Mouse (Mus musculus) gastrocnemius, adult 2 months (tissue): ENCODE data around the gene Aldh18a1. TPM values are rescaled to one million over a fixed set of nuclear protein-coding genes. Genes with fewer than 3 reads are reported as not detected.
"Not testable (repeated sequence)": the region's sequence is repeated elsewhere in the genome, so short reads cannot be mapped to it uniquely, and the experiment has no call there.

Experiments
- DNase-seq: peaks from one replicate; pipeline ENCODE4 v3.0.0; 2022
- H3K27ac ChIP-seq: fragments of 200-600 bp; 2 replicates; pipeline ENCODE4 v1.8.1; 2022; ENCODE audit warnings: mild to moderate bottlenecking
- H3K4me3 ChIP-seq: fragments of 200-600 bp; 2 replicates; pipeline ENCODE4 v1.8.1; 2022; ENCODE audit warnings: mild to moderate bottlenecking, moderate library complexity
- CTCF ChIP-seq: fragments of 200-600 bp; IDR thresholded peaks from 2 replicates; pipeline ENCODE4 v1.8.1; 2022; ENCODE audit warnings: antibody characterized with exemption, mild to moderate bottlenecking, moderate library complexity
- intact Hi-C: fragments of 180-260 bp; cut with DNase I; formaldehyde crosslinking; loops from one replicate; pipeline ENCODE4 v1.15.1; 2025
- long read RNA-seq, 2 experiments: library from polyadenylated mRNA; stranded (forward); transcript quantifications; one replicate each; pipeline ENCODE4 v2.0.0; 2021
- total RNA-seq, 2 experiments: library from RNA; stranded (reverse); gene quantifications; 2 replicates each; pipeline ENCODE4 v1.2.3; 2021

Gene Aldh18a1
- 1 to 10 TPM; 3.5 to 5.0 TPM for total RNA-seq
- long read RNA-seq, experiment 1, transcript Aldh18a1-201 (19 exons, 3,527 nt), result major isoform, 9 of 9 reads
- long read RNA-seq, experiment 1, partial matches to known transcripts, result 0 of 9 reads
- long read RNA-seq, experiment 1, other reads (novel, unspliced or antisense), result 0 of 9 reads
- long read RNA-seq, experiment 2, transcript Aldh18a1-201 (19 exons, 3,527 nt), result major isoform, 6 of 8 reads
- long read RNA-seq, experiment 2, partial matches to known transcripts, result 0 of 8 reads
- long read RNA-seq, experiment 2, other reads (novel, unspliced or antisense), result 1 of 8 reads

- intact Hi-C loops, result no loop called here
- TF ChIP-seq CTCF, result no peak
- DNase-seq, result peak; percentile 93
- peak within 1 kb of the TSS; percentile 77 for H3K4me3 ChIP-seq
- H3K27ac ChIP-seq, result peak within 1 kb of the TSS; percentile 82
Observed at GRCm38 (mm10) chr19:40588293-40588654, at the start of gene Aldh18a1. Aldh18a1 (minus strand) TSS chr19:40588463.

GRCm38 (mm10) chr19:40637601-40638000 lies 49.3 kb upstream of the Aldh18a1 start:
- DNase-seq, result no peak
- no peak for TF ChIP-seq CTCF
- intact Hi-C loops, result no loop called here
- Histone ChIP-seq H3K27ac (peak overlapping the region; percentile 84), H3K4me3 (no peak overlapping the region)

GRCm38 (mm10) chr19:40637091-40637490 lies 48.8 kb upstream of the Aldh18a1 start:
- H3K27ac ChIP-seq, result peak overlapping the region; percentile 84
- peak; percentile 48 for DNase-seq
- TF ChIP-seq CTCF, result no peak
- no peak overlapping the region for H3K4me3 ChIP-seq
- intact Hi-C loops, result no loop called here

GRCm38 (mm10) chr19:40633144-40633543 lies 44.9 kb upstream of the Aldh18a1 start:
- peak; percentile 19; the same call in 1 of the 2 replicates for TF ChIP-seq CTCF
- Histone ChIP-seq H3K27ac (no peak overlapping the region), H3K4me3 (no peak overlapping the region)
- no peak for DNase-seq
- intact Hi-C loops, result no loop called here

GRCm38 (mm10) chr19:40632668-40633067 lies 44.4 kb upstream of the Aldh18a1 start:
- TF ChIP-seq CTCF, result no peak
- no peak overlapping the region for H3K4me3 ChIP-seq
- intact Hi-C loops, result no loop called here
- H3K27ac ChIP-seq, result no peak overlapping the region
- no peak for DNase-seq

GRCm38 (mm10) chr19:40632193-40632592 lies 43.9 kb upstream of the Aldh18a1 start:
- Histone ChIP-seq H3K27ac (no peak overlapping the region), H3K4me3 (no peak overlapping the region)
- intact Hi-C loops, result no loop called here
- DNase-seq, result no peak
- TF ChIP-seq CTCF, result no peak

GRCm38 (mm10) chr19:40630606-40631005 lies 42.3 kb upstream of the Aldh18a1 start:
- intact Hi-C loops, result no loop called here
- Histone ChIP-seq H3K4me3 (no peak overlapping the region), H3K27ac (peak overlapping the region; percentile 71)
- TF ChIP-seq CTCF, result no peak
- no peak for DNase-seq

GRCm38 (mm10) chr19:40630096-40630495 lies 41.8 kb upstream of the Aldh18a1 start:
- Histone ChIP-seq H3K4me3 (no peak overlapping the region), H3K27ac (peak overlapping the region; percentile 71)
- peak; percentile 27 for DNase-seq
- intact Hi-C loops, result no loop called here
- no peak for TF ChIP-seq CTCF

GRCm38 (mm10) chr19:40628950-40629349 lies 40.7 kb upstream of the Aldh18a1 start:
- intact Hi-C loops, result loop anchor here (5.0 kb wide), 1 partner anchor 73 kb away; no protein-coding TSS in a partner anchor
- no peak overlapping the region for H3K4me3 ChIP-seq
- no peak for TF ChIP-seq CTCF

GRCm38 (mm10) chr19:40625935-40626334 lies 37.7 kb upstream of the Aldh18a1 start:
- no peak for DNase-seq
- intact Hi-C loops, result loop anchor here (5.0 kb wide), 1 partner anchor 76 kb away; no protein-coding TSS in a partner anchor
- TF ChIP-seq CTCF, result no peak
- H3K4me3 ChIP-seq, result no peak overlapping the region
- no peak overlapping the region for H3K27ac ChIP-seq

More at GRCm38 (mm10) chr19:40628950-40629349, 40.7 kb upstream of the Aldh18a1 start:
- no peak overlapping the region for H3K27ac ChIP-seq
- no peak for DNase-seq

GRCm38 (mm10) chr19:40621616-40622015 lies 33.4 kb upstream of the Aldh18a1 start:
- H3K4me3 ChIP-seq, H3K27ac ChIP-seq, intact Hi-C loops, DNase-seq: not testable (repeated sequence)

- no peak for DNase-seq
- intact Hi-C loops, result no loop called here
- TF ChIP-seq CTCF, result no peak
- H3K27ac ChIP-seq, result no peak overlapping the region; the same call in 1 of the 2 replicates
- H3K4me3 ChIP-seq, result no peak overlapping the region
Observed at GRCm38 (mm10) chr19:40616021-40616420, 27.8 kb upstream of the Aldh18a1 start.

GRCm38 (mm10) chr19:40614811-40615210 lies 26.5 kb upstream of the Aldh18a1 start:
- no peak overlapping the region for H3K4me3 ChIP-seq
- no peak for TF ChIP-seq CTCF
- no peak for DNase-seq
- H3K27ac ChIP-seq, result no peak overlapping the region
- intact Hi-C loops, result loop anchor here (5.0 kb wide), 1 partner anchor 217 kb away; the partner anchor contains the start of gene Ccnj
